Mouse (Mus musculus) heart, adult 11 months (tissue): ENCODE results near the gene Adssl1.
A peak's percentile ranks its signal among the peaks of the same experiment; 100 is the strongest.

Experiments used
- DNase-seq: peaks from one replicate; pipeline ENCODE4 v3.0.0; 2022

The Adssl1 gene

DNA sequence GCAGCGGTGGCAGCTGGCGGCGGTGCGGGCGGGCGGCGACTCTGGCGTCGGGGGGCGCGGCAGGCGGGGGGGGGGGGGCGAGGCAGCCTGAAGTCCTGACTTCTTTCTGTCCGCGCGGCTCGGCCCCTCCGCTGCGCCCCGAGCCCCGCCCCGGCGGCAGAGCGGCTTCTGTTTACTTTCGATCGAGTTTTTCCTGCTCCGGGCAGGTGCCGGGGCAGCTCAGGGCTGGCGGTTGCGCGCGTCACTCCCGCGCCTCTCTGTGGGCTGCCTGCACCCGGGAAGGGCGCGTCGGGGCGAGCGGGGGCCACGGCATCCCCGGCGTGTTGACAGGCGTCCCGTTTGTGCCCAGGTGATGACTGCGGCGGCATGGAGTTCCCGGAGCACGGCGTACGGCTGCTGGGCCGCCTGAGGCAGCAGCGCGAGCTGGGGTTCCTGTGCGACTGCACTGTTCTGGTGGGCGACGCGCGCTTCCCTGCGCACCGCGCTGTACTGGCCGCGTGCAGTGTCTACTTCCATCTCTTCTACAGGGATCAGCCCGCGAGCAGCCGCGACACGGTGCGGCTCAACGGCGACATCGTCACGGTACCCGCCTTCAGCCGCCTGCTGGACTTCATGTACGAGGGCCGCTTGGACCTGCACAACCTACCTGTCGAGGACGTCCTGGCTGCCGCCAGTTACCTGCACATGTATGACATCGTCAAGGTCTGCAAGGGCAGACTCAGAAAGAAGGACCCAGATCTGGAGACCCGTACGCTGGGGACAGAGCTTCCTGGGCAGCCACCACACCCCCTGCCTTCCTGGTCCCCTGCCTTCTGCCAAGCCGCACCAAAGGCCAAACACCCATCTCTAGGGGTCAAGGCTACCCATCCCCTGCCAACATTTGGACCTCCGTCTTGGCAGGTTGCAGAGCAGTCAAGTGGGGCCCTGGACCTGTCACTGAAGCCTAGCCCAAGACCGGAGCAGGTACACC, 59.5 kb downstream of the Adssl1 start:
- DNase-seq = peak; percentile 93

- DNase-seq = no peak
These were observed 63.5 kb downstream of the Adssl1 start for GRCm38 (mm10) chr12:112683351-112683750.

DNA sequence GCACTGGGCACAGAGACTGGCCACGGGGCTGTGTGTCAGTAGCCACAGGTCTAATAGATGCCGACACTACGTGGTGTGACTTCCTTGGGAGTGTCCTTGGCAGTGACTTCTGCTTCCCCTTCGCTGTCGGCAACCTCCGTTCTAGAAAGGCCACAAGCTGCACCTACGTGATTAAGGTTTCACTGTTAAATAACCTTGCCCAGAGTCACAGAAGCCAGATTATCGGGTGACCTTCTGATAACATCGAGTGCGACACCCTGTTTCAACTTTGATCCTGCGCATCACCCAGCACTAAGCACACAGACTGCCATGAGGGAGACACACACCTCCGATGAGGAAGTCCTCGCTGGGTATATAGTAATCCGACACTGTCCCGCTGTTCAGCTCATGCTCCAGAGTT, 68.6 kb downstream of the Adssl1 start:
- DNase-seq = no peak
